Mouse (Mus musculus): Measurements from ENCODE around the gene Dclk1.
A peak's percentile ranks its signal among the peaks of the same experiment; 100 is the strongest.

Gene Dclk1

DNA sequence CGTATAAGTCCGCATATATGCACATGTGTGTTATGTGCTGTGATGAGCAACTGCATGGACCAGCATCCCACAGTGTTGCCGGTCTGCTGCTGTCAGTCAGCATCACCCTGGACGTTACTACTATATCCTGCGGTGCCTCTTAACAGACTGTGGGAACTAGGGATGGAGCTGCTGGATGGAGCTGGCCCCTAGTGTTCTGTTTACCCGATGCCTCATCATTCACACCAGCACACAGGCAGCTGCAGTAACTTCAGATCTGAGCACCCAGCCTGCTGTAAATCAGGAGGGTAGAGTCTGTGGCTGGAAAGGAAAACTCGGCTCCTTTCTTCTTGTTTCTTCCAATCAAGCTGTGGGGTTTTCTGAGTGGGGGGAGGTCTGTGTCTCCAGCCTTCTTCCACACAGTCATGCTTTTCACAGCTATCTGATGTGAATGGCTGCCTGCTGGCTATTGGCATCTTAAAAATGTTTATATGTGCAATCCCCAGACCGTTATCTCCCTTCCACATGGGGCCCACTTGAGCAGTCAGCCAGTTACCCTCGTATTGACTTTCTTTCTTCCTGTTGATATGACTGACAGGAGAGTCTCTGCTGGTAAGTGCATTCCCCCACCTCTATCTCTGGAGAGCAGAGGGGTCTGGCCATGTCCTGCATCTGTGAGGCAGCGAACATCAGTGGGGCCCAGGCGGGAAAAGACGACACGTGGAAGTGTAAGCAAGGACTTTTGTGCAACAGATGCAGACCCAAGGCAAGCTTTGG lies 301.9 kb downstream of the Dclk1 start:
- no peak for DNase-seq

DNA sequence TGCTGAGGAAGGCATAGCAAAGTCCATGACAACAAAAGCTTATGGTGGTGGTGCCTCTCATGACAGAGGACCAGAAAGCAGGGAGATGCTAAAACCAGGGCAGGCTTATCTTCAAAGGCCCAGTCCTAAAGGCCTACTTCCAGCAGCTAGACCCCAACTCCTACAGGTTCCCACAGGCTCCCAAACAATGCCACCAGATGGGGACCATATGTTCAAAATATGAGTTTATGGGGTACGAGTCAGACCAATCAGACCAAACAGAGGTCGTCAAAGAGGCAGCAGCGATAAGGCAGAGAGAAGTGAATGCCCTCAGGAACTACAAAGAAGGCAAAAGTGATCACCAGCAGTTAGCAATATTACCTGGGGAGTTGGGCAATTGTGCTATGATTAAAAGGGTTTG lies 303.1 kb downstream of the Dclk1 start:
- DNase-seq: no peak

DNA sequence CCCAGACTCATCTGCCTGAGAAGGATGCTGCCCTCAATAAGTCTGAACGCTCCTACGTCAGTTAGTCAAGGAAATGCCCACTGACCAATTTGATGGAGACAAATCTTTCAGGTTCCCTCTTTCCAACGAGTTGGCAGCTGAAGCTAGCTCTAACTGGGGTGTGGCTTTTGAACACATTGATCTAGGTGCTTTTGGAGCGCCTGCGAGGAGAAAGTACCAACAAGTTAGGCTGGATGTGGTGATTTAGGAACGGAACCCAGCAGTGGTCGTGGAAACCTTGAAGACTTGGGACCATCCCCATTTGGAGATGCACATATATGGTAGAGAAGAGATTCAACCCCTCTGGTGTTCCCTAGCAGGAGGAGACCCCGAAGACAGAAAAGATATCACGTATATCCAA lies 303.8 kb downstream of the Dclk1 start:
- DNase-seq: no peak

DNA sequence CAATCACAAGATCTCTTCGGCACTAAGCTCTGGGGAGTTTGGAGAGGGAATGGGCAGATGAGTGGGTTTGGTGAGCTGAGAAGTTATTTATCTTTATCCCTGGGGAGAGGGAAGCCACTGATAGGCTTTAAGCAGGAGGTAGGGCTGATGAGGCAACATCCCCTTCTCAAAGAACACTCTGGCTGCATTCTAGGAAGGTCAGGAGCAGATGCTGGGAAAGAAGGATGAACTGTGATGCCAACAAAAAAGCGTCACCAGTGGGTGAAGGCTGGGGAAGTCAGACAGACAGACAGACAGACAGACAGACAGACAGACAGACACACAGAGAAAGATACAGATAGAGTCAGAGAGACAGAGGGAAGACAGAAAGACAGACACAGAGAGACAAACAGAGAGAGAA lies 304.9 kb downstream of the Dclk1 start:
- DNase-seq: no peak

DNA sequence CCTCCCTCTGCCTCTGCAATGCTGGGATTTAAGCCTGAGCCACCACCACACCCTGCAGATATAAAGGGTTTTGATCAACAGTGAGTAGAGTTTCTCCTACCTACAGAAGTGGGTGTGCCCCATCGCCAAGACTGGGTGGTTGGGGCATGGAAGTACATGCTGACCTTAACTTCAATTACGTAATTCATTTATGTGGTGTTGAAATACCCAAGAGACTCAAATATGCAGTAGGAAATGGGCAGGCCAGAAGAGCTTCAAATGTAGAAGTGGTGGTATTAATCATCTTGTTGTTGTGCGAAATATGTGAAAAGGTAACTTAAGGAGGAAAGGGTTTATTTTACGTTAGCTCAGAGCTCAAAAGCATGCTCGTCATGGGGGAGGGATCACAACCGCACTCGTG lies 307.2 kb downstream of the Dclk1 start:
- DNase-seq: peak; percentile 18 to 46

DNA sequence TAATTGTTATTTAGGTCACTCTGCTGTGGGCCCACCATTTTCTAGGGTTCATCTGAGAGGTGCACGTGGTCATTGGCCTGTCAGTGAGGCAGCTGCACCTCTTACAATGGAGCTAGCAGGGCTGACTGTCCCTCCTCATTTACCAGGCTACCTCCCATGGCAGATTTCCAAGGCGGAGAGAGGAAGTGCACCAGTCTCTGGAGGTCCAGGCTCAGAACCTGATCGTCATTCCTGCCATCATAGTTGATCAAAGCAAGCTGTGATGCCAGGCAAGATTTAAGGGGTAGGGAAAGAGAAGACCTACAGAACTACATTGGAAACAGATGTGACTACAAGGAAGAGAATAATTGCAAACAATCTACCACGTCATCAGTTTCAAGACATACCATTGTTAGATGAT lies 308.8 kb downstream of the Dclk1 start:
- no peak for DNase-seq

DNA sequence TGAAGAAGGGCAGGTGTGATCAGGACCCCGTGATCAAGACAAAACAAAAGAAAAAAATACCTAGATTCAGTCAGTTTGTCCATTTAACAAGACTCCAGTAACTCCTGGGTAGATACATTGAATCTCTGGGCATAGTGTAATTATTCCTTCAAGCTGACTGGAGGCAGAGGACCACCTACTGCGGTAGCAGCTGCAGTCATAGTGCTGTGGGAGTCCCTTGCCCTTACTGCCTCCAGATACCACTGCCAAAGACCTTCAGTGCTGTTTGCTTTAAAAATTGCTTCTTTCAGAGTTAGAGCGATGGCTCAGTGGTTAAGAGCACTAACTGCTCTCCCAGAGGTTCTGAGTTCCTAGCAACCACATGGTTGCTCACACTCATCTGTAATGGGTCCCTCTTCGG lies 309.7 kb downstream of the Dclk1 start:
- no peak for DNase-seq

DNA sequence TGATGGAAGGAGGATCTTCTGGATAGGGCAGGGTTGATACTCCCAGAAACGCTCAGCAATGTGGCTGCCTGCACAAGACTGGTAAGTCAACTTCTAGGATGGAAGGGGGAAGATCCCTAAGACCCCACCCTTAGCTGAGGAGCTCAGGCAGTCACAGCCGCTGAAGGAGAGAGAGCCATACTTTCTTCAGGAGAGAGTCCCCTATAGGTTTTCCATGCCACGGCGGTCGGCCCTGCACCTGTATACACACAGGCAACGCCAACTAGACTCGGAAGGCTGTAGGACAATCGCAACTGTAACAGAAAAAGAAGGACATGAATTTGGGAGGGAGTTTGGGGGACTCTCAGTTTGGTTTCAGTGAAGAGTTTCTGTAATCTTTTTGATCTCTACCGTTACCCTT lies 310.9 kb downstream of the Dclk1 start:
- no peak for DNase-seq

DNA sequence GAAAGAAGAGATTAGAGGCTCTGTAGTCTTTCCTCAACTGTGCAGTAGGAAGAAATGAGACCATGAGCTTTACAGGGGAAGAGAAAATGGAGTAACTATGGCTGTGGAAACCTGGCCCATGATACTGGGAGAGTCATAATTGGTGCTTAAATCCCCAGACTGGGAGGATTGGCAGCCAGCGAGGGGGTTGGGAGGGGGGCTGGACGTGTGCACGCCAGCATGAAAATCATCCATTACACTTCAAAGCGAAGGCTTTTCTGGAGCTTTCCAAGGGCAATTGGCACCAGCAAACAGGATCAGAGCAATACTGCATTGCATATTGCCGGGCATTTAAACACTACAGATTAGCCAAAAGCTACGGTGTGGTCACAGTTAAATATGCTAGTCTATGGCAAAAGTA lies 313.7 kb downstream of the Dclk1 start:
- DNase-seq: no peak

DNA sequence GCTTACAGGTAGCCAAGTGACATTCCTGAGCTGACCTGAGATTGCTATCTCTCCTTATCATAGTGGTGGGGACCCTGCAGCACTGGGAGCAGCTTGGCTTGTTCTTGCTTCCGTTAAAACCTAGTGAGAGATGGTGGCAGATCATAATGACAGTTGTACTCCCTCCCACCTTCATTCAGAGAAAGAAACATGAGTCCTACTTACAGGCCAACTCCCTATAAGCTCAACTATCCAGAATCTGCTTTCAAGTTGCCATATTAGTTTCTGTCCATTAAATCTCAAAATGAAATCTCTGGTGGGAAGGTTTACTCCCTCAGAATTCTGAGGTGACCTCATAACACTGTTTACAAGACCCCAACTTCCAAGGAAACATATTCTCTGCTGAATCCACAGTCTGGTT lies 316.4 kb downstream of the Dclk1 start:
- DNase-seq: no peak

DNA sequence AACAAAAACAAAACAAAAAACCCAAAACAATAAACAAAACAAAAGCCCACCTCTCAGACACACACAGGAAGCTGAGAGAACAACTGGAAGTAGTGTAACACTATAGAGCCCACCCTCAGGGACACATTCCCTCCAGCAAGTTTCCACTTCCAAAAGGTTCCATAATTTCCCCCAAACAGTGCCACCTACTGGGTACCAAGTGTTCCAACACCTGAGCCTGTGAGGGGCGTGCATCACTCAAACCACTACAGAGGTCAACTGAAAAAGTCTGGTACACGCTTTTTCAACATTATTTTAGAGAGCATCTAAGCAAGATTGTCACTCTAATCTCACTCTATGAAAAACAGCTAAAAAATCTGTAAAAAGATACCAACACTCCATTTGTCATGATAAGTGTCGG lies 325.3 kb downstream of the Dclk1 start:
- no peak for DNase-seq

DNA sequence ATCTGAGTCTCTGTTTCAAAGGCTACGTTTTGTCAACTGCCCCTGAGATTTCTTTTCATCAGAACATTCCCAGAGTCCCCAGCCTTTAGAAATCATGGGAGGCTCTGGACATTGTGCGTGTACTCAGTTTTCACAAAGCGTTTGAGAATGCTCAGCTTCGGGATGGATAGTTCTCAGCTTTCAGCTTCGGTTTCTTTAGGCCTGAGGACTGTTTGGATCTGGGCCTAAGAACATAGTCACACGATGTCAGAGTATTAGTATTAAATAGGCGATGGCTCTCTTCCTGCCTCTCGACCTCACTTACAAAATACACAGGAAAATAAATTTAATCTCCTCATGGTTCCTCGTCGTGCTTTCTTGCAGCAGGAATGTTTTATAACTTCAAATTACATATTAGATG lies 327.4 kb downstream of the Dclk1 start:
- no peak for DNase-seq

DNA sequence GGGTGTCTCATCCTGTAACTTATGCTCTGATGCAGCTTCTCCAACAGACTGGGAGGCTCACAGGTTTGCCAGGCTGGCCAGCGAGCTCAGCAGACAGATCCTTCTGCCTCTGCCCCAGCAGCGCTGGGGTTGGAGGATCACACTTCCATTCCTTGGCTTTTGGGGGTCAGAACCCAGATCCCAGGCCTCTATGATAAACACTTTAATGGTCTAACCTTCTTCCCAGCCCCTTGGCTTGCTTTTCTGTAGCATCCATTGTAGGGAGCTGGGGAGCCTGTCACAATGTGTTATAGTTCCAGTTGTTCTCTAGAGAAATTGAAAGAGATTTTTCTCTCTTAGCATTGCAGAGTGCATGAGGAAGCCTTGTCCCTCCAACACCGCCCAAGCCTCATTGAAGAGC lies 328.9 kb downstream of the Dclk1 start:
- no peak for DNase-seq

DNA sequence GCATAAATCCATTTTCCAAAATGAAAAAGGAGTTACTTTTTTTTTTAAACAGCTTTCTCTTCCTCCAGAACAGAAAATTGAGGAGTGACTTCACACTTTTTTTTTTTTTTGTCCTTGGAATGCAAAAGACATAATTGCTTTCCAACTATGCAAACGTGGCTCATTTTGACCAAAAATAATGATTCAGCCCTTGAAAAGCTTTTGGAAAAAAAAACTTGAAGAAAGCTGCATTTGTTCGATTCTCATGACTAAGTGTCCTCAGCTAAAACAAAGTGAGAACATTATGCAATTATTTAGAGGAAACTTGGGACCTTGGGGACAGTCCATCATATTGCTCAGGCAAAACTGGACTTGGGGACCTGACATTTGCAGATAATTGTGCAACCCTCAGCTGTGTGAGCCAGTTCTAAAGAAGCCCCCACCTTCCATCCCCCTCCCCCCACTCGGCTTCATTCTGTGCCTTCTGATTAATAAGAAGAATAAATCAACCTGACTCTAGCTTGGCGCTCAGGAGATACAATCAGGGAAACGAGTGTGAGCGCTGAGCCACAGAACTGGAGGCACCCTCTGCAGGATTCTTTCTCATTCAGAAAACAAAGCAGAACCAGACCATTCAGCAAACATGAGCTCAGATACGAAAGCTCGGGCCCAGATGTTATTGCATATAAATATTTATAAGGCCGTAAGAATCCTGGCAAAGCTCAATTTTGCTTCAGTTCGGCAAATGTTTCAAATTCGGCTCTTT lies 329.6 kb downstream of the Dclk1 start:
- DNase-seq: peak in 1 of 2 experiments; percentile 14

DNA sequence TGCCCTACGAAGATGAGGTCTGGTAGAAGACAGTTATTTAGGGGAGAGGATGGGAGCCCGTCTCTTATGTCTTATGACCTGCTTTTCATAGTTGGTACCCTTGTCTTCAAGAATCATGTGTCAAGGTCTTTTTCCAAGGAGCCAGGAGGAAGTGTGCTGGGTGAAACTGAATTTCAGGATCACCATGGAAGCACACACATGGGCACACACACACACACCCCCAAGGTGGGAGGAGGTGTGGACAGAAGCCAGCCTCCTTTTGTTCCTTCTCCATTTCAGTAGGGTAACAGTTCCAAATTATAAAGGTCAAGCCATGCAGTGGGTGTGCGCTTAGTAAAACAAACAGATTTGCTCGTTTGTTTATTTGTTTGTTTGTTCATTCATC lies 330.1 kb downstream of the Dclk1 start:
- no peak for DNase-seq

DNA sequence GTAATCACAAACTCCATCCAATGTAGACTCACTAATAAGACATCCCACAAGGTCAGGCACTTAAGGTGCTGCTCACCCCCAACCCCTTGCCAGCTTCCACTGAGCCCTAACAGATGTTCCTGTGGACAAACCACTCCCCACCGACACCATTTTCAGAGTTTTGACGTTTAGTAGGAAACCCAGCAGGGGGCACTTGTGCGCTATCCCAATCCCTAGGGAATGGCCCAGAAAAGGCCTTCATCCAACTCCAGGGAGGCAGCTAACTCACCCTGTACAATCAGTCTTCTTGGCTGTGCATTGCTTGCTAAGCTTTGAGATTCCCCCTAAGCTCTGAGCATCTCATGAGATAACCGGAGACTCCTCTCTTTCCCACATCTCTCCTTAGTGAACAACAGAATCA lies 331.8 kb downstream of the Dclk1 start:
- peak in 1 of 2 experiments; percentile 10 for DNase-seq

DNA sequence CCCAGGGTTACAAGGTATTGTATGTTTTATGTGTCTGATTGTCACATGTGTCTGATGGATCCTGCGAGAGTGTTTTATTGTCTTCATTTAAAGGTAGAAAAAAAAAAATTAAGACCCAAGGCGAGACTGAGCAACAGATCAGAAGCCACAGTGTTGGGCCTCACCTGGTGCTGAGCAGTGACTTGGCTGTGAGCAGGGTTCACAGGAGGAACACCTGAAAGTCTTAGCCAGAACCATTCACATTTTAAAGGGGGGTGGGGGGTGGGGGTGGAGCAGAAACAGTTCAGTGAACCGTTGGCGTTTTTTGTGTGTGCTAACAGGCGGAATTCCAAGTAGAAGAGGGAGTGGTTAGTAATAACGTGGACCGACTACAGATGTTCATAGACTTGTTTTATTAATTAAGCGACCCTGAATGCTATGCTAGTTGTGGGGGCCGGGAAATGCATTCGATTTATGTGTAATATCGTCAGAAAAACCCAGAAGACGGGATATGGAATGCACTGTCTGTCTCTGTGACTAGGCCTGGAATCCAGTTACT lies 345.3 kb downstream of the Dclk1 start:
- no peak for DNase-seq

DNA sequence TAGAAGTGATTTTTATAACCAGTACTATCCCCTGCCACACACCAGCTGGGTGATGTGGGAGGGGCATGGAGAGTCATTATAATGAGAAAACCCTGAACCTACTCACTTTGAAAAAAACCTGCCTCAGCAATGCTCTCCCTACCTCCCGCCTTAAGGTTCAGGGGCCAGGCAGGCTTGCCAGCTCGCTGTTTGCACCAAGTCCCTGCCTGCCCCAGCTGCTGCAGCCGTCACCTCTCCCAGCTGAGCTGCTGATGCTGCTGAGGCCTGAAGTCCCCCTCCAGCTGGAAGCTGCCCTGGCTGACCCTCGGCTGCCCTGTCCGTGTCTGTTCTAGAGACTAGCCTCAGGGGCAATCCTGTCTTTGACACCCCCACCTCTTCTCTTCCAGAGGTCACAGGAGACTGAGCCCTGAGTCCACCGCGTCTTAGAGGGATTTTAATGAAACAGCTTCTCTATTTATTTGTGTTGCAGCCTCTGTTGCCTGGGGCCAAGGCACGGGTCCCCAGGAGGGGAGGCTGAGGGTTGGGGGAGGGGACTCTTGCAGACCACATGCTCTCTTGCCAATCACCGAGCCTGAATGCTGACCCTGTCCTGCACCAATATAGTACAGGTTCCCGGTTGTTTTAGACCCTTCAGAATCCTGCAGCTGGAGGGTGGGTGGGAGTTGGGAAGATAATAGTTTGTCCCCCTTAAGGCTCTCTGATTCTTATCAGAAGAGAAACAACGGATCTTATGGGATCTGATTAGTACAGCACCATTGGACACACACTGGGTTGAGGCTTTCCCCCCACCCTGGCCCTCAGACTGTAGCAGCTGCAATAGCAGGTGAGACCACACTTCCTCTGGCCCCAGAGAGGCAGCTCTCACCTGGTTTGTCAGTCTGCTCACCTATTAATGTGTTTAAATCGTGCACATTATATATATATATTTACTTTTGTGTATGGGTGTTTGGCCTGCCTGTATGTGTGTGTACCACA lies 346.1 kb downstream of the Dclk1 start:
- no peak for DNase-seq

All from lung, adult 18-20 months (tissue).